Mouse (Mus musculus) adrenal gland (tissue): Measurements from ENCODE around the gene Mad1l1.

Source experiments
- intact Hi-C: fragments of 180-260 bp; cut with DNase I; formaldehyde crosslinking; loops from one replicate; pipeline ENCODE4 v1.15.1; 2025

The Mad1l1 gene

DNA sequence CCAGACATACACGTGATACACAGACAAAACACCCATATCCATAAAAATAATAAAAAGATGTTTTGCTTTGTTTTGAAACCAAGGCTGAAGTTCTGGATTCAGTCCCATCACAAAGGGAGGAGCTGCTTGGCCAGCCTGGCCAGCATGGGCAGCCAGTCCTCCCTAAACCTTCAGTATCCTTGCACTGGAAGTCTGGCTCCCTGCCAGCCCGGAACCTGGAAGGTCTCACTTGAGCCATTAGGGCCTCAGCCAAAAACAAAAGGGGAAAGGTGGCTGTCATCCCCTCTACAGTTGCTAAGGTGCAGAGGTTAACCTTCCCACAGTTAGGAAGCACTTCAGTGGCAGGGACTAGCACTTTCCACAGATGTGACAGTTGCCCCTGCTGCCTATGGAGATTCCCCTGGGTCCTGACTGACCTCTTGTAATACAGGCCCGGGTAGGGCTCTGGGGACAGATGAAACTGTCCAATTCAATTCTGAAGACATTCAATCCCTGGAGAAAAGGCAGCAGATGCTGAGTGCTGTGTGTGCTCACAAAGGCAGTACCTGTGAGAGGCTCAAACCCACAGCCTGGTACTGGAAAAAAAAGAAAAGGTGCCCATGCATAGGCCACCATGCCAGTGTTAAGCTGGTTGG is 100.2 kb downstream of the Mad1l1 start:
- intact Hi-C loops, result no loop called here

DNA sequence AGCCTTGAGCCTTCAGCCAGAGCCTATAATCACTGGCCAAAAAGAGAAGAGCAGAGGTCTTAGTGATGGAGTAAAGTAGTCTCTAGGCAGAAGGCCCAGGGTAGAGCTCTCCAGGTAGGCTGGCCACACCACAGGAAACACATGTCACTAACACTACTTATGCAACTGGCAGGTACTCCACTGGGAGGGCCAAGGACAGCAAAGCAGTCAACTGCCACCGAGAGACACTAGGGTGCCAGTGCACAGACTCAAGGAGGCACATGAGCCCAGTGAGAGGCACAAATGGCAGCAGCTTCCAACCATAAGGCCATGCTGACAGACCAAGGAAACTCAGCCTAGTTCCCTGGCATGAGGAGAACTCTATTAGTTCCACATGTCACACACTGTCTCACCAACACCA is 102.1 kb downstream of the Mad1l1 start:
- intact Hi-C loops, result no loop called here

DNA sequence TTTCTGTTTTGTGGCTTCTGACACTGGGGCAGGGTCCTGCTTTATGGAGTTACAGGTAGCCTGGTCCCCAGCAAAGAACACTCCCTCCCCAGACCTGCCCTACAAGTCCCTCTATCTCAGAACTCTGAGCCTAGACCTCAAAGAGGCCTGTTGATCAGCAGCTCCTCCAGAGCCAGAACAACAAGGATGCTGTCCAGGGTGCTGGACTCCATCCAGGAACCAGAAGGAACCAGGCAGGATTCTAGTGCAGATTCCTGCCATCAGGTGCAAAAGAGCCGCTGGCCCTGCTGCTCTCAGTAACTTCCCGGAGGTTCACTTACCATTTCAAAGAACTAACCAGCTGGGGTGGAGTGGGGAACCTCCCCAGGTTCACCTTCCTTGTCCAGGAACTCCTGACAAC is 103.5 kb downstream of the Mad1l1 start:
- intact Hi-C loops, result no loop called here

DNA sequence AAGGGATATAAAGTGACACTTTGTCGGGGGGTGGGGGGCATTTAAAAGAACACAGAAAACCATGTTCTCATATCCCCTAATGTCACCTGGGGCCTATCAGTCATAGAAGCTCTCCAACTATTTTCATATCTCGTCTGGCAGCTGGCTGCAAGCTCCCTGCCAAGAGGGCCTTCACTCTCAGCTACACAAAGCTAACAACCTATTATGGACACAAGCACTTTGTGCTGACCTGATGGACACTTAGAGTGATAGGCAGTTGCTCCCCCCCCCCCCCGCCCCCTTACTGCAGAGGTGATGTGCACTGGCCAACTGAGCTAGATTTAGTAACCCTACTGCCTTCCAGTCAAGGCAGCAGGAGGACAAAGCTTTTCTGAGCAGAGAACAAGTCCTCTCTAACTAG is 104.3 kb downstream of the Mad1l1 start:
- intact Hi-C loops, result no loop called here

DNA sequence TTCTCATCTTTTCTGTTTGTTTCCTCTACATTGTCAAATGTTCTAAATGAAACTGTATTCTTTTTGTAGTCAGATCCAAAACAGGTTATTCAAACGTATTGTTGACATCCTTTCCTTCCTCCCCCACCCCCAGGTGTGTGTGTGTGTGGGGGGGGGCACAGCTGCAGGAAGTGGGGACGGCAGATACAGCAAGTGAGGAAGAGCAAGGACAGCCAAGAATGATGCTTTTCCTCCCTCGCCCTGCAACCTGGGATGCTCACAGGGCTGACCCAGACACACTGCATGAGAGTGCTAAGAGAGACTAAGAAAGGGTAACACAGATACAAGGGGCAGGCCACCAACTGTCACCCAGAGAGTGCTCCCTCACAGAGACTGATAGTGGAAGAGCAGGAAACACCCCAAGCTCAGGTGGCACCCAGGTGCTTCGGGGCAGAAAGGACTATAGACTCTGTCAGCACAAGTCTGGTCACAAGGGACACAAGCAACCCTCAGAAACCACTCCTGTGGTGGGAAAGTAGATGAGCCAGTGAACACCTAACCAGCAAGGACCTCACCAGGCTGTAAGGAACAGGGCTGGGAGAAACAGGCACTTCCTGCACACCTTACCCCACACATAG is 105.8 kb downstream of the Mad1l1 start:
- intact Hi-C loops, result no loop called here

DNA sequence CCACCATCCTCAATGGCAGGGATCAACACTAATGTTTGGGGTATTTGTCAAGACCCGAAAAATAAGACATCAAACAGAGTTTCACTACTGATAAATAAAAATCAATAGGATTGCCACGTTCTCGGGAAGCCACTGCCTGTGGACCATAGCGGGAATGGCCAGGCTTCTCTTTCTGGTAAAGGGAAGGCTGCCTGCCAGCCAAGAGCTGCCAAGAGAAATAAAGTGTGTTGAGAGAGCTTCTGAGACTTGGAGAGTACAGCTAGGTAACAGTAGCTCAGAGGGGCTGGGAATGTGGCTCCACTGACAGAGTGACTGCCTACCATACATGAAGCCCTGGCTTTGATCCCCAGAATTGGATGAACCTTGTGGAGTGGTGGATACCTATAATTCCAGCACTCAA is 108.4 kb downstream of the Mad1l1 start:
- intact Hi-C loops, result no loop called here

DNA sequence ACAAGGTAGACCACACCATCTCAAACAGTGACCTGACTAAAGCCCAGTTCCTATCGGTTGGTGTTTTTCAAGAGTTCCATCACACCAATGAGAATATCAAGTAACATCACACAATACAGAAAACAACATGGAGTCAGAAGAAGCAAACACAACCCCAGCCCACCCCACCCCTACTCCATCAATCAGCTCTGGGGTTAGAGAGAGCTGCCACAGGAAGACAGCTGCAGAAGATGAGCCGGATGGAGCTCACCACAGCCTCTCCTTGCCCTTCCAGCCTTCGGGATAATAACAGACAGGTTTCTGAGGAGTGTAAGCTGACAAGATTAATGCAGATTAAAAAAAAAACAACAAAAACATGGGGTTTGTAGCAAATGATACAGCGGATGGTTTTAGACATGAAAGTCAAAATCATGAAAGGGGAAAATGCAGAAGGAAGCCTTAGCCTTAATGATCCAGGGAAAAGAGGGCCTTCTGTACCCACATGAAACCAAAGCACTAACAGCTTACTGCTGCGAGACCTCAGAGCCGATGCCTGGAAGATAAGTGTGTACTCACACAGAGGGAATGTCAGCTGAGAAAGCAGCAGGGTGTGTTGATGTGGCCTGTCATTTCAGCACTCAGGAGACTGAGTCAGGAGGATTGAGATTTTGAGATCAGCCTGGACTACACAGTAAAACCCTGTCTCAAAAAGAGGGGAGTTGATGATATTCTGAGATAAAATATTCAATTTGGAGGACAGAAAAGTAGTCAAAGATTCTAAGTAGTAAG is 110.8 kb downstream of the Mad1l1 start:
- intact Hi-C loops, result no loop called here

DNA sequence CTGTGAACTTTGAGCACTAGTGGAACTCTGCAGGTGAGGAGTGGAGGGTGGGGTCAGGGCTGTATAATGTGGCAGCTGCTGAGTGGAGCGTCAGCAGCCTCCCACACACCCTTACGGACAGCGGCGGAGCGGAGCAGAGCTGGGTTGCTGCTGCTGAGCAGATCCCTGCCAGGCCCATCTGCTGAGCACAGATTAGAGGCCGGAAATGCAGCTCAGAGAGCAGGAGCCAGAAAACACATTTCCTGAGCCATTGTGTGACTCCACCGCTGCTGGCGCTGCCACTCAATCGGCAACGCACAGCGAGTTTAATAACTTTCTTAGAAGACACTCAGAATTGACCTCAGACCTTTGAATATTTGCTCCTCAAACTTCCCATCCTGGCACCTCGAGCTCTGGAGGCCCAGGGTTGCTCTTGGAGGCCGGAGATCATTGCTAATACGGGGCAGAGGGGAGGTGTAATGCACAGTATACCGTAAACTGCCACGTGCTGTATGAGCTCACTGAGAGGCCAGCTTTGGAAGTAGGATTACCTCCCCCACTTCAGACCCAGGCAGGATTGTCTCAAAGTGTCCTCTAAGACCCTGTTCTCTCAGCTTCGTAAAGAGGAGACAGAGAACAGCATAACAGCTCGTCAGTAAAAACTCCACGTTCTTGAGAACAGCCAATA is 112.5 kb downstream of the Mad1l1 start:
- intact Hi-C loops, result loop anchor here (10.0 kb wide), 1 partner anchor 186 kb away; no protein-coding TSS in a partner anchor

DNA sequence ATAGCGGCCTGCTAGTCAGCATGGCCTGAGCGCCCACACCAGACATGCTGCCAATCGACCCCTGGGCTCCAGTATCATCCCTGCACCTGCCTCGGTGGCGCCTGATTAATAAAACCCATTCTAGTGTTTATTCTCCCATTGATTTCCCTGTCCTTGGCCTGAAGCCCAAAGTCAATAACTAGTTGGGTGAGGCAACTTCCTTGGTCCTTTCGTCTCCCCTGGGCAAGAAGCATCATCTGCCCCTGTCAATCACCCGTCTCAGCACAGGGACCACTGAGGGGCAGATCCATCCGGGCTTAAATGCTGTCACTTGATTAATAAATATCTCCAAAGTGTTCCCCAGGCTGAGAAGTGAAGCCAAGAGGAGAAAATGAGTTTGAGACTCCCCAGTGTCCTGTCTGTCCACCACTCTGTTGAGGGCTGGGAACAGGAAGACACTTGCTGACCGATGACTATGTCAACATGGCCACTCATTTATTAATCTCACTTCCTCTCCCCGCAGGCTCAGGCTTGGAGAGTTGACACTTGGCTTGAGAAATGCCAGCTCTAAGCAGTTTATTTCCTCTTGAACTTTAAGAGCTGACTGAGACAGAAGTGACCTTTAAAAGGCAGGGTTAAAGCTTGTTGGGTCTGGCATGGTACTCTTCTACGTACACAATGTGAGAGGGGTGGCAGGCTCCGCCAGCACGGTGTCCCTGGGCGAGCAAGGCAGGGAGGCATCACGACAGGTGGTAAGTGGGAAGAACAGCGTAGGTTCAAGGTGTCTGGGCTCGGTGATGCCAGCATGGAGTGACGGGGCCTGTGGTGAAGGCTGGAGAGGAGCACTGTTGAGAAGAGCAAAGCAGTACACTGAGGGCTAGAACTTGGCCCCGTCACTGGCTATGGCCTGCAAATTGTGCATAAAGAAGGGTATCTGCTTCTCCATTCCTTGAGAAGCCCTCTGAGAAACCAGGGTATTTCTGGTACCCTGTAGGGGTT is 114.3 kb downstream of the Mad1l1 start:
- intact Hi-C loops, result loop anchor here (10.0 kb wide), 1 partner anchor 188 kb away; no protein-coding TSS in a partner anchor

DNA sequence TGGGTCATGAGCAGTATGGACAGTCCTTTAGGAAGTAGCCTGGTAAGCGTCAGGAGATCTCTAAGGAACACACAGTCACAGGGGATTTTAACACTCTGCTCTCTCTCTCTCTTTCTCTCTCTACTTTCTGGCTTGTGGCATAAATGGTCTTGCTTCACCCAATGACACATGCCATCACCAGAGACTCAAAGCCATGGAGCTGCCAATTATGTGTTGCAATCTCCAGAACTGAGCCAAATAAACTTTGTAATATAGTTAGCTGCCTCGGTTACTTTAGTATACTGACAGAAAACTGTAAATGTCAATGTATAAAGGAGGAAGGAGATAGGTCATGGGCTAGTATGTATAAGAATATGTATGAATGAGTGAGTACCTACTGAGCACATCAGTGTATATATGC is 115.4 kb downstream of the Mad1l1 start:
- intact Hi-C loops, result loop anchor here (10.0 kb wide), 1 partner anchor 189 kb away; no protein-coding TSS in a partner anchor

DNA sequence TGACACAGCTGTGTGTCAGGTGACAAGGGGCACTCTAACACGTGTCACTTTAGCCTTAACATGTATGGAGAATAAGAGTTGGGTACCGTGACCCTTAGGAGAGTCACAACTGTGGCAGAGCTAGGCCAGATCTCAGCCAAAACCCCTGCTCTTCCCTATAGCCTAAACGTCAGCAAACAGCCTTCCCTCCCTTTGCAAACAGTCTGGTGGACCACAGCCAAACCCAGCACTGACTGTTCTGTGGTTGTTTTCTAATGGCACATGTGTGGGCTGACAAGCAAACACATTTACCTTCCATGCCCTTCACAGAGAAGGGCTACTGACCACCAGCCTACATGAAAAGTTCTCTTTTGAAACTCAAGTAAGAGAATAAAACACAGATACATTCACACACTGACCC is 116.9 kb downstream of the Mad1l1 start:
- intact Hi-C loops, result loop anchor here (10.0 kb wide), 1 partner anchor 190 kb away; no protein-coding TSS in a partner anchor

DNA sequence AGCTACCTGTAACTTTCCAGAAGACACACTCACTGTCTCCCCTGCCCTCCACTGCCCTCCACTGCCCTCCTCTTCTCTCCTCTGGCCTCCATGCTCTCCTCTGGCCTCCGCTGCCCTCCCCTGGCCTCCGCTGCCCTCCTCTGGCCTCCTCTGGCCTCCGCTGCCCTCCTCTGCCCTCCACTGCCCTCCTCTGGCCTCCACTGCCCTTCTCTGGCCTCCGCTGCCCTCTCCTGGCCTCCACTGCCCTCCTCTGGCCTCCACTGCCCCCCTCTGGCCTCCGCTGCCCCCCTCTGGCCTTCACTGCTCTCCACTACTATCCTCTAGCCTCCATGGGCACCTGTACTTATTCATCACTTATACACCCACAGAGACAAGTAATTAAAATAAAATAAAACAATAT is 117.3 kb downstream of the Mad1l1 start:
- intact Hi-C loops, result loop anchor here (10.0 kb wide), 1 partner anchor 191 kb away; no protein-coding TSS in a partner anchor

DNA sequence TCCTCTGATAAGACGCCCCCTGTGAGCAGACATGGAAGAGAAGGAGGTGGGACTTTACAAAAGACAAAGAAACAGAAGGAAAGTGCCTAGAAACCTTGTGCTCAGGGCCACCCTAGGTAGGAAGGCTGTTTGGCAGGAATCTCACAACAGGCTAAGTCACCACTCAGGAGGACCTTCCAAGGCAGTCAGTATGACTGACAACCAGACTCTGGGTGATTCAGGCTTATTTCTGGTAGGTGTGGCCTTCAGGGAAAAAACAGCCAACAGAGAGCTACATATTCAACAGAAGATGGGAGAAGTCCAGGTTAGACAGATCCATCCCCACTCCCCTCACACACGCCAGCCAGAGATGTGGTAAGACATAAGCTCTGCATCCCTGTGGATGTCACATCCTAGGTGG is 118.9 kb downstream of the Mad1l1 start:
- intact Hi-C loops, result loop anchor here (10.0 kb wide), 1 partner anchor 192 kb away; no protein-coding TSS in a partner anchor

DNA sequence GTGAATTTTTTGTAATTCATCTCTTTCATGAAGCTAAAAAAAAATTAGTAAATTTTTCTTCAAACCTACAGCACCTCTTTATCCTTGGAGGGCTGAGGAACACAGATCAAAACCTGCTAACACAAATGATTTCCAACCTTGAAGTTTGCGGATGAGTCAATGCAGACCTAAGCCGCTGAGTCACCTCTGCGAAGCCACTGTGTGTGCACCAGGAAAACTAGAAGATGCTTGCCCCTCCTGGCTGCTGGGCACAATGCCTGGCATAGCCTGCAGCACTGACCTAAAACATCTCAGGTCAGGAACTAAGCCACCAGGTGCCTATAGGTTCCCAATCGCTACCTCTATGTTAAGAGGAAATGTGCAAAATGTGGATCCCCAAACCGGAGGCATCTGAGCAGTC is 119.8 kb downstream of the Mad1l1 start:
- intact Hi-C loops, result loop anchor here (10.0 kb wide), 1 partner anchor 193 kb away; no protein-coding TSS in a partner anchor

DNA sequence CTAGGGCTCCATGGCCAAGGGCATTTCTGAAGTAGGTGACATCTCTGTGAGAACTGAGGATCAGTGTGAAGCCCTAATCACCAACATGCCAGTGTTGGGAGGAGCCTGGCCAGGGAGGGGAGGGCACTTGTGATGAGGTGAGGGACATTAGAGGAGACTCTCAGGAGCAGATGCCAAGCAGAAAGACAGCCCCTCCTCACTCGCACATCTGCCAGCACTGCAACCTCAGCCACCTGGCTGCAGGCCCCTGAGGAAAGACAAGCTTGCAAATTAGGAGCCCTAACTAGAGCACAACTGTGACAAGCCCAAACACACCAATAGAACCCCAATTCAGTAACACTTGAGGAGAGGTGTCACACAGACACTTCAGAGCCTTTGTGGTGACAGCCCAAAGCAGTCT is 120.2 kb downstream of the Mad1l1 start:
- intact Hi-C loops, result loop anchor here (10.0 kb wide), 1 partner anchor 194 kb away; no protein-coding TSS in a partner anchor

DNA sequence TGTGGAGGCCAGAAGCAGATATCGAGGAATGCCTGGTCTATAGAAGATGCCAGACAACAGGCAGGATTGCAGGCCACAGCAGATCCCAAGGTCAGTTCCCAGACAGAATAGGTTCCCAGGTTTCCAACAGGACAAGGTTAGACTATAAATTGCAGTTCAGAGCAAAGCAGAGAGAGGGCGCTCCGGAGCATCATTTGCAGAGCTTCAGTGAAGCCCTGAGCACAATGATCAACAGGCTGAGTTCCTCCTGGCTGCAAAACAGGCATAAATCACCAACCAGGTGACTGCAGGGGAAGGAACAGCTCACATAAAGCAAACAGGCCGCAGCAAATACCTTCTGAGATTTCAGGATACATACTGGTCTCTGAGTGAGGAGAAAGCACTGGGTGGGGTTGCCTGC is 123.6 kb downstream of the Mad1l1 start:
- intact Hi-C loops, result loop anchor here (5.0 kb wide), 1 partner anchor 95 kb away; no protein-coding TSS in a partner anchor

DNA sequence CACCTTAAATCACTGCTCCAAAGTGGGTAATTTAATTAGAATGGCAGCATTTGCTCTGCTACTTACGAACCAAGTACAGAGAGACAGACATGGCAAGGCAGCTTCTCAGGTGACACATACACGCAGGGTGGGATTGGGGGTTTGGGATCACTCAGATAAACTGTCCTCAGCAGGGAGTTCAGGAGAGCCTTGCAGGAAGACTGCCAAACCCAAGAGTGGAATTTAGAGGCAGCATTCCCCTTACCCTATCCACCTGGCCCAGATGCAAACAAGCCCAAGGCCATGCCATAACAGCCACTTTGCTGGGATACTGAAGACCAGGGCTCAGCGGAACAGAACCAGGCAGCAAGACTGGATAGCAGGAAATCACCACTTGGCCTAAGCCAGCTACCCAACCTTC is 124.9 kb downstream of the Mad1l1 start:
- intact Hi-C loops, result loop anchor here (5.0 kb wide), 1 partner anchor 96 kb away; no protein-coding TSS in a partner anchor

DNA sequence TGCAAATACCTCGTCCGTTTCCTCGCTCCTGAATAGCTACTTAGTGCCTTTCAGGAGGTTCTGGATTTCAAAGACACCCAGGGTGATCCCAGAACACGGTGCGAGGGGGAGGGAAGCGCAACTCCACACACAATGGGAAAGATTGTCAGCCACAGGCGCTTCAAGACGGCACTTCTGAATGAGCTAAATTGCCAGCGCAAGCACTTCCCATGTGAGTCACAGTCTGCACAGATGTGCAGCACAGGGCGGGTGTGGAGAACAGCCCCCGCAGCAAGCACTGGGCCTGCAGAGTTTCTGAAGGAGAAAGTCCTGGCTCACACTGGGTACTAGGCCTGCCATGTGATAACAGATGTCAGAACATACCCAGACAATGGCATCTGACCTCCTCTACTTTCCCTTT is 127.2 kb downstream of the Mad1l1 start:
- intact Hi-C loops, result no loop called here

DNA sequence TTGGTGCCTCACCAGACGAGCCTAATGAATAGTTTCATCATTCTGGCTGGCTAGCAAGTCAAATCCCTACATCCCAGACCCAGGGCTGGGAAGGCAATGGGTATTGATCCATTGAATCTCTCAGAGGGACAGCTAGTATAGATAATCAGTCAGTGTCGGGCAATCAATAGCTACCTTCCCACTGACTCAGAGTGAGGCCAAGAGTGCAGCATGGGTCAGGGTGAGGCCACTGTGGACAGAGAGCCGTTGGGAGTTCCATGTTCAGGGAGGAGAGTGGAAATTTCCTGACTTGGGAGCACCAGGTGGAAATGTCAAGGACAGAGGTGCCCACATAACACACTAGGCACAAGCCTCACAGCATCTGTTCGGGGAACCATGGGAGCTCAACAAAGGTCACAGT is 129.8 kb downstream of the Mad1l1 start:
- intact Hi-C loops, result no loop called here

DNA sequence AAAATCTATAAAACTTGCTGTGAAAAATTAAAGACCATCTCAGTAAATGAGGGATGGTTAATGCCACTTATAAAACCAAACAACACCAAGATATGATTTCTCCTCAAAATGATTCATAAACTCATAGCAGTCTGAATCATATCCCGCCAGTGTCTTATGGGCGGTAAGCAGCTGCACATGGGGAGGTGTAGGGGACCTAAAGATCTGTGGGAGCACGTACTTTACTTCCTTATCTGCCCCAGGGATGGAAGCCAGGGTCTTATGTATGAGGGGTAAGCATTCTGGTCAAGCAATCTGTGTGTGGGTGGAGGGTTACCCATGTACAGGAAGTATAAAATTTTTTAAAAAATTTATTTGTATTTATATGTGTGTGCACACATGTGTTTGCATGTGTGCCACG is 135.0 kb downstream of the Mad1l1 start:
- intact Hi-C loops, result no loop called here
